Mouse (Mus musculus) mouse embryonic stem cell (cell line): ENCODE results near the gene Edn2.

ENCODE experiments used
- in situ Hi-C, 2 experiments: fragments of 300-500 bp; cut with MboI; formaldehyde crosslinking; loops; 1 replicate in 1 of 2; 3 replicates in 1 of 2; pipeline ENCODE4 v1.14.3; 2019 to 2020; ENCODE audit warnings: low sequenced_read_pairs in 2 of 2, low pct_unique_long_range_greater_than_20kb in 1 of 2, mixed read lengths in 1 of 2; ENCODE audit not compliant: unreplicated experiment in 1 of 2

Edn2 gene

GRCm38 (mm10) chr4:120150345-120150920 is 10.6 kb upstream of the Edn2 start:
- in situ Hi-C loops, result no loop called here

- in situ Hi-C loops, result no loop called here
Observed at GRCm38 (mm10) chr4:120151906-120152305, 9.1 kb upstream of the Edn2 start.

- in situ Hi-C loops, result no loop called here
Observed at GRCm38 (mm10) chr4:120152648-120153047, 8.4 kb upstream of the Edn2 start.

- in situ Hi-C loops, result no loop called here
Observed at GRCm38 (mm10) chr4:120153736-120154135, 7.3 kb upstream of the Edn2 start.

- in situ Hi-C loops, result no loop called here
Observed at GRCm38 (mm10) chr4:120158714-120159310, 2.2 kb upstream of the Edn2 start.

GRCm38 (mm10) chr4:120162586-120162985 is 1.6 kb downstream of the Edn2 start:
- in situ Hi-C loops, result no loop called here

- in situ Hi-C loops, result no loop called here
Observed at GRCm38 (mm10) chr4:120163242-120163641, 2.2 kb downstream of the Edn2 start.

GRCm38 (mm10) chr4:120164316-120164715 is 3.3 kb downstream of the Edn2 start:
- in situ Hi-C loops, result no loop called here

GRCm38 (mm10) chr4:120167778-120168177 is 6.8 kb downstream of the Edn2 start:
- in situ Hi-C loops, result no loop called here

GRCm38 (mm10) chr4:120168346-120168745 is 7.3 kb downstream of the Edn2 start:
- in situ Hi-C loops, result no loop called here

GRCm38 (mm10) chr4:120170387-120170936 is 9.5 kb downstream of the Edn2 start:
- in situ Hi-C loops, result no loop called here

GRCm38 (mm10) chr4:120172050-120172684 is 11.2 kb downstream of the Edn2 start:
- in situ Hi-C loops, result no loop called here

GRCm38 (mm10) chr4:120179123-120179522 is 18.1 kb downstream of the Edn2 start:
- in situ Hi-C loops, result no loop called here

- in situ Hi-C loops, result no loop called here
Observed at GRCm38 (mm10) chr4:120180535-120180934, 19.5 kb downstream of the Edn2 start.

GRCm38 (mm10) chr4:120184374-120184991 is 23.5 kb downstream of the Edn2 start:
- in situ Hi-C loops, result no loop called here

GRCm38 (mm10) chr4:120186441-120186840 is 25.4 kb downstream of the Edn2 start:
- in situ Hi-C loops, result no loop called here

- in situ Hi-C loops, result no loop called here
Observed at GRCm38 (mm10) chr4:120186934-120187333, 25.9 kb downstream of the Edn2 start.

GRCm38 (mm10) chr4:120188204-120188603 is 27.2 kb downstream of the Edn2 start:
- in situ Hi-C loops, result no loop called here

GRCm38 (mm10) chr4:120188651-120189161 is 27.7 kb downstream of the Edn2 start:
- in situ Hi-C loops, result no loop called here
